Mouse (Mus musculus) urinary bladder, adult 2 months (tissue): ENCODE data around the gene Trim67. TPM values are rescaled to one million over a fixed set of nuclear protein-coding genes. Genes with fewer than 3 reads are reported as not detected.
A peak's percentile ranks its signal among the peaks of the same experiment; 100 is the strongest.

Source experiments
- DNase-seq: peaks from one replicate; pipeline ENCODE4 v3.0.0; 2022; ENCODE audit warnings: low spot score
- polyA plus RNA-seq: library from polyadenylated mRNA; depleted of rRNA; stranded (reverse); fragments of >200 nt; gene quantifications from 2 replicates; pipeline ENCODE4 v1.2.3, GENCODE M21; 2012; rRNA removed

Gene Trim67
- 0.08 and 0.10 TPM in 2 replicates for polyA plus RNA-seq

- no peak for DNase-seq
Measured at GRCm38 (mm10) chr8:124792708-124793107, at the start of gene Trim67. TSS of gene Trim67 (plus strand) at chr8:124793092.

- DNase-seq: no peak
Measured at GRCm38 (mm10) chr8:124746661-124747060, 46.2 kb upstream of the Trim67 start.

- DNase-seq: no peak
Measured at GRCm38 (mm10) chr8:124751191-124751590, 41.7 kb upstream of the Trim67 start.

GRCm38 (mm10) chr8:124751709-124752173, 41.2 kb upstream of the Trim67 start, which contains the start of gene Fam89a:
TSS of gene Fam89a (minus strand) at chr8:124751832.
- peak; percentile 31 for DNase-seq

- DNase-seq: no peak
Measured at GRCm38 (mm10) chr8:124752325-124752862, 40.5 kb upstream of the Trim67 start.

GRCm38 (mm10) chr8:124754101-124754791, 38.6 kb upstream of the Trim67 start:
- DNase-seq: no peak

- DNase-seq: no peak
Measured at GRCm38 (mm10) chr8:124754792-124755190, 38.1 kb upstream of the Trim67 start.

GRCm38 (mm10) chr8:124755481-124755880, 37.4 kb upstream of the Trim67 start:
- no peak for DNase-seq

GRCm38 (mm10) chr8:124756153-124756552, 36.7 kb upstream of the Trim67 start:
- no peak for DNase-seq

GRCm38 (mm10) chr8:124756601-124757000, 36.3 kb upstream of the Trim67 start:
- no peak for DNase-seq

GRCm38 (mm10) chr8:124758544-124758943, 34.3 kb upstream of the Trim67 start:
- DNase-seq: no peak

- no peak for DNase-seq
Measured at GRCm38 (mm10) chr8:124763061-124763460, 29.8 kb upstream of the Trim67 start.

- DNase-seq: no peak
Measured at GRCm38 (mm10) chr8:124772389-124772788, 20.5 kb upstream of the Trim67 start.

- peak; percentile 37 for DNase-seq
Measured at GRCm38 (mm10) chr8:124775695-124776094, 17.2 kb upstream of the Trim67 start.

- DNase-seq: no peak
Measured at GRCm38 (mm10) chr8:124780236-124780635, 12.7 kb upstream of the Trim67 start.

GRCm38 (mm10) chr8:124782431-124782830, 10.5 kb upstream of the Trim67 start:
- no peak for DNase-seq

GRCm38 (mm10) chr8:124783228-124783627, 9.7 kb upstream of the Trim67 start:
- no peak for DNase-seq

GRCm38 (mm10) chr8:124784613-124785012, 8.3 kb upstream of the Trim67 start:
- no peak for DNase-seq

- DNase-seq: no peak
Measured at GRCm38 (mm10) chr8:124790676-124791075, 2.2 kb upstream of the Trim67 start.

- DNase-seq: no peak
Measured at GRCm38 (mm10) chr8:124791751-124792150, 1.1 kb upstream of the Trim67 start.

GRCm38 (mm10) chr8:124792186-124792585, 706 bp upstream of the Trim67 start:
- DNase-seq: no peak

GRCm38 (mm10) chr8:124793172-124793651, 320 bp downstream of the Trim67 start:
- peak; percentile 79 for DNase-seq
